ENCODE assay signal across 8 mouse cellular contexts in the genomic region with DNA sequence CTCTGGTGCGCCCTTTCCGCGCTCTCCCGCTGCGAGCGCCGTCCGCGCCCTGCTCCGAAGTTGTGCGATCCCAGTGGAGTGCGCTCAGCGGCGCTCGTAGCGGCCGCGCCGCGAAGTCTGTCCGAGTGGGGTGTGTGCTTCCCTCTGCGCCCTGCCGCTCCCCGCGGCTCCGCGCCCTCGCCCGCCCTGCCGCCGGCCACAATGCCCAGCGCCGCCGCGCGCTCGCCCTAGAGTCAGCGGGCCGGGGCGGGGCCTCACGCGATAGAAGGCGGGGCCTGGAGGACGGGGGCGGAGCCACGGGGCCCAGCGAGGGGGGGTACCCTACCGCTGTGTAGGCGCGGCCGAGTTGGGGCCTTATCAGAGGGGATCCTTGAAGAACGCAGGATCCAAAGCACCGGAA. TPM values are rescaled to one million over a fixed set of nuclear protein-coding genes. Genes with fewer than 3 reads are reported as not detected.
DNase-seq lines count a peak whose midpoint lies in the region; ATAC-seq and TF ChIP-seq lines count a peak whose summit lies in the region.

Unc5b (minus strand) TSS at position 203 of the 400 bp plus-strand sequence.

- H3K27ac ChIP-seq in ES-E14 (ENCODE audit: insufficient read depth, low read depth, low read length, poor library complexity, severe bottlenecking), result no peak within 1 kb of the TSS
- peak within 1 kb of the TSS; percentile 95 for H3K27ac ChIP-seq in cerebellum, adult 2 months (ENCODE audit: insufficient read depth, low read length)
- peak within 1 kb of the TSS; percentile 76 for H3K27ac ChIP-seq in layer of hippocampus, adult 2 months
- no peak within 1 kb of the TSS for H3K27ac ChIP-seq in thymus, adult 2 months (ENCODE audit: control insufficient read depth, insufficient read depth, low read length)

- peak; percentile 26; the same call in 1 of the 2 replicates for TF ChIP-seq CTCF in cerebellum, adult 2 months (IDR thresholded peaks at IDR 0.05; ENCODE audit: borderline replicate concordance, insufficient read depth, low read depth, low read length)
- peak; percentile 74 for TF ChIP-seq CTCF in layer of hippocampus, adult 2 months (conservative IDR thresholded peaks at IDR 0.05)
- no peak for TF ChIP-seq CTCF in thymus, adult 2 months (IDR thresholded peaks at IDR 0.05; ENCODE audit: borderline replicate concordance, control insufficient read depth, extremely low read depth, insufficient read depth, low read length, poor library complexity)

- no peaks in the 10 kb centered on the region for H3K9me3 ChIP-seq in ES-E14 (ENCODE audit: control insufficient read depth, insufficient read depth, low read depth, low read length)

- ATAC-seq in frontal cortex, adult (ENCODE audit: low TSS enrichment), result peak; percentile 82

- peak within 1 kb of the TSS; percentile 68 for H3K9ac ChIP-seq in ES-E14 (ENCODE audit: insufficient read depth, low read depth, low read length, poor library complexity, severe bottlenecking)

- in situ Hi-C loops in ES-E14 (cut with MboI; ENCODE audit: low sequenced_read_pairs in 2 of 2, unreplicated experiment in 2 of 2), result no loop called here

- no peaks in the 10 kb centered on the region for H3K27me3 ChIP-seq in cerebellum, adult 2 months (ENCODE audit: control insufficient read depth, insufficient read depth, low read length)
- peaks cover 23% of the 10 kb centered on the region; the same call in 1 of the 2 replicates for H3K27me3 ChIP-seq in thymus, adult 2 months (ENCODE audit: control insufficient read depth, insufficient read depth, low read length)

- H3K4me1 ChIP-seq in ES-E14 (ENCODE audit: control insufficient read depth in 2 of 2, insufficient read depth in 2 of 2, low read length in 2 of 2, poor library complexity in 1 of 2), result peaks cover 8 to 28% of the 10 kb centered on the region in 2 experiments
- H3K4me1 ChIP-seq in cerebellum, adult 2 months (ENCODE audit: control insufficient read depth, insufficient read depth, low read length), result peaks cover 7% of the 10 kb centered on the region; the same call in 1 of the 2 replicates
- H3K4me1 ChIP-seq in thymus, adult 2 months (replicated peaks; ENCODE audit: control insufficient read depth, insufficient read depth, low read length), result peaks cover 8% of the 10 kb centered on the region

- H3K4me3 ChIP-seq in ES-E14 (ENCODE audit: insufficient read depth in 1 of 2, low read depth in 1 of 2, low read length in 2 of 2, poor library complexity in 1 of 2, severe bottlenecking in 1 of 2), result peak within 1 kb of the TSS; percentile 63 to 79
- peak within 1 kb of the TSS; percentile 96 for H3K4me3 ChIP-seq in cerebellum, adult 2 months (replicated peaks; ENCODE audit: insufficient read depth, low read depth, low read length)
- H3K4me3 ChIP-seq in layer of hippocampus, adult 2 months, result peak within 1 kb of the TSS; percentile 64
- H3K4me3 ChIP-seq in thymus, adult 2 months (ENCODE audit: control insufficient read depth, insufficient read depth, low read length), result peak within 1 kb of the TSS; percentile 40

- H3K36me3 ChIP-seq in ES-E14 (ENCODE audit: control insufficient read depth, insufficient read depth, low read length, poor library complexity, severe bottlenecking), result no peaks in the 10 kb centered on the region
- no peaks in the 10 kb centered on the region for H3K36me3 ChIP-seq in thymus, adult 2 months (ENCODE audit: control insufficient read depth, insufficient read depth, low read length)

- no peak for DNase-seq in ES-E14 (ENCODE audit: low read depth, low spot score)
- DNase-seq in cerebellum, adult 2 months, result peak; percentile 92 to 95
- peak; percentile 98 for DNase-seq in heart, postnatal 4 days
- DNase-seq in layer of hippocampus, adult 2 months (ENCODE audit: low spot score in 2 of 2), result peak; percentile 83 to 86
- DNase-seq in lung, adult 18-20 months, result peak; percentile 93 to 95
- peak; percentile 91 for DNase-seq in ovary, adult 18-20 months (ENCODE audit: low spot score)
- peak; percentile 45 for DNase-seq in thymus, adult 2 months

- peak; percentile 95 for TF ChIP-seq POLR2A in cerebellum, adult 2 months (IDR thresholded peaks at IDR 0.05; ENCODE audit: borderline replicate concordance, insufficient read depth, low read length)
- TF ChIP-seq POLR2A in thymus, adult 2 months (IDR thresholded peaks at IDR 0.05; ENCODE audit: control insufficient read depth, extremely low read depth, insufficient read depth, low read length, poor library complexity), result no peak

- WGBS in cerebellum, adult 2 months, result under 1% methylated on average over 52 of the region's 53 CpGs
- WGBS in thymus, adult 2 months, result 2% methylated on average over 51 of the region's 53 CpGs

TF ChIP-seq in ES-E14, 5 proteins besides CTCF, POLR2A, EP300 and RAD21:
- TF ChIP-seq MAFK (IDR thresholded peaks at IDR 0.05; ENCODE audit: insufficient read depth, low read depth, low read length), result no peak
- 0 out of 2 replicates have a peak, but pooled peaks have one; percentile 42 for TF ChIP-seq HCFC1 (IDR thresholded peaks at IDR 0.05; ENCODE audit: borderline replicate concordance, insufficient read depth, low read length)
- no peak for TF ChIP-seq CHD2 (IDR thresholded peaks at IDR 0.05; ENCODE audit: low read depth, low read length)

RNA-seq across cellular contexts. Expression of gene Unc5b, which starts in this region (rescaled TPM):
- 75.5 and 82.0 TPM in 2 replicates for total RNA-seq in ES-E14 (2012; rRNA removed)
- polyA plus RNA-seq in cerebellum, adult 2 months (2012; rRNA removed), result 44.4 and 44.8 TPM in 2 replicates
- 10 to 100 TPM; 42.1 to 43.3 TPM for total RNA-seq in heart, postnatal 4 days (2021)
- total RNA-seq in layer of hippocampus, adult 2 months (2021), result 10 to 100 TPM; 10.7 to 11.2 TPM
- polyA plus RNA-seq in thymus, adult 2 months (2012; rRNA removed), result 3.6 and 4.0 TPM in 2 replicates

Comparison
In these comparisons a context has a peak if more than half of its experiments do, and no peak if none do; other contexts are left out.
1. H3K27ac ChIP-seq: peak in cerebellum, adult 2 months (single experiment) and layer of hippocampus, adult 2 months (single experiment); none in ES-E14 (single experiment) and thymus, adult 2 months (single experiment).
2. H3K4me3 ChIP-seq: peak in every context shown above with its lines; median percentile 96 in cerebellum, adult 2 months; 71 in ES-E14; 64 in layer of hippocampus, adult 2 months; 40 in thymus, adult 2 months.